Mouse (Mus musculus): Measurements from ENCODE around the gene Mmp7. TPM values are rescaled to one million over a fixed set of nuclear protein-coding genes. Genes with fewer than 3 reads are reported as not detected.

The Mmp7 gene
- total RNA-seq (2021) = not detected
- long read RNA-seq, experiment 1 = 0 reads
- long read RNA-seq, experiment 2 = 0 reads

DNA sequence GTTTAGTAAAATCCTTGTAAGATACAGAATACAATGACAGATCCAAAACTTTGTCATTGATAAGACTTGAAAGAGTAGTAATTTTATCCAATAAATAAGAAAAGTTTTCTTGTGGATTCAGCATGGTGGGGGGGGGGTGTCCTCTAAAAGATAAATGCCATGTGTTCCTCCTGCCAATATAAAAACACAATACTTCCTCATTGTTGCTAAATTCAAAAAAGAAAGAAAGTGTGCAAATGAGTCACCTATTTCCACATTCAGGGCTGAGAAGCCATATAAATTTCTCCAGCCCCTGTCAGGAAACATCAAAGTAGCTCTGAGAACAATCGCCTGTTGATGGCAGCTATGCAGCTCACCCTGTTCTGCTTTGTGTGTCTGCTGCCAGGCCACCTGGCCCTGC, at the start of gene Mmp7:
Gene Mmp7 (plus strand): TSS at position 301 of the 400 bp plus-strand sequence.
- no peak for TF ChIP-seq CTCF (IDR thresholded peaks at IDR 0.05)
- Histone ChIP-seq H3K4me3 (no peak within 1 kb of the TSS), H3K27ac (no peak within 1 kb of the TSS)
- no peak for DNase-seq
- intact Hi-C loops (cut with DNase I) = no loop called here

DNA sequence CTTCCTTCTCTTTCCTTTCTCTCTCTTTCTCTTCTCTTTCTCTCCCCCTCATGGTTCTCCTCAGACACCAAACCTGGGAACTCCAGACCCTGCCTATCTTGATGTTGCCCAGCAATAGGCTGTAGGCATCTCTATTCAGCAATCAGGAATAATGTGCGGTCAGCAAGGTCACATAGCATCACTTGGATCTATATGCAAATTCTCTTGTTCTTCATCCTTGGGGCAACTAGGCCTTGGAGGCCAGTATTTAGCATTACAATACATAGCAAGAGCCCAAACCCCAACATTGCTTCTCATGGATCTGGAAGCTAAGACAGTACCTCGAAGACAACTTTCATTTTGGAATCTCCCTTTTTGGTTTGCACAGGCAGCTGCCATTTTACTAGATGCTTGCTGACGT, 44.0 kb upstream of the Mmp7 start:
- H3K27ac ChIP-seq = no peak overlapping the region
- TF ChIP-seq CTCF (IDR thresholded peaks at IDR 0.05) = no peak
- no peak overlapping the region for H3K4me3 ChIP-seq
- DNase-seq = no peak
- intact Hi-C loops (cut with DNase I) = no loop called here

DNA sequence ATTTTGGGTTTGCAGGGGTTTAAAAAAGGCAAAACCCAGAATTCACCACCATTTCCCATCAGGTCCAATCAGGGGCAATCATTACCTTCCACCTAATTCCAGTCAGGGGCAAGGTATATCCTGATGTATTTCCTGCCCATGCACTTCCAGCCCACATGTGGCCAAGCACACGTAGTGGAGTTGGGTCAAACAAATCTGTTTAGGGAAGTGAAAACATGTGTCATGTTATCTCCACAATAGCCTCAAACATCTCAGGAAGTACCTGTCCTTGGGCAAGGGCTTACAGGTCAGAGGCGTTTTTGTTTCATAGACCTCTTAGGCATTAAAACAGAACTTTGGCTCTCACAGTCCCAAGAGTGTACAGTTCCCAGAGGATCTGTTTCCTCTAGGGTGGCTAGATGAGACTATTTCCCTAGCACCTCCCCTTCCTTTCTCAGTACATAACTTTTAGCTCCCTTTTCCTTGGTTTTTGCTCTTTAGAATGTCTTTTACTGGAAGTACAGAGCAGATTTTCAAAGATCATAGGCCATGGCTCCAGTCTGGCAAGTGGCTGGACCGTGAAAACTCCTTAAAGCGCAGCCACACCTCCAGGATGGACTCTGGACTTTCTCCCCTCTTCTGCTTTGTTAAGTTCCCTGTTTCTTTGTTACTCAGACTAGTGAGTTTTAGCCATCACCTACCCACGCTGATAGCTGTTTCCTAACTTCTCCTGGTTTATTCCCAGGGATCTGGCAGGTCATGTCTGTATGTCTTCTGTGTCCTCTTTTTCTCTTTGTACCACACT, 41.3 kb upstream of the Mmp7 start:
- no peak for TF ChIP-seq CTCF (IDR thresholded peaks at IDR 0.05)
- intact Hi-C loops (cut with DNase I) = no loop called here
- Histone ChIP-seq H3K27ac (no peak overlapping the region), H3K4me3 (no peak overlapping the region)
- no peak for DNase-seq

DNA sequence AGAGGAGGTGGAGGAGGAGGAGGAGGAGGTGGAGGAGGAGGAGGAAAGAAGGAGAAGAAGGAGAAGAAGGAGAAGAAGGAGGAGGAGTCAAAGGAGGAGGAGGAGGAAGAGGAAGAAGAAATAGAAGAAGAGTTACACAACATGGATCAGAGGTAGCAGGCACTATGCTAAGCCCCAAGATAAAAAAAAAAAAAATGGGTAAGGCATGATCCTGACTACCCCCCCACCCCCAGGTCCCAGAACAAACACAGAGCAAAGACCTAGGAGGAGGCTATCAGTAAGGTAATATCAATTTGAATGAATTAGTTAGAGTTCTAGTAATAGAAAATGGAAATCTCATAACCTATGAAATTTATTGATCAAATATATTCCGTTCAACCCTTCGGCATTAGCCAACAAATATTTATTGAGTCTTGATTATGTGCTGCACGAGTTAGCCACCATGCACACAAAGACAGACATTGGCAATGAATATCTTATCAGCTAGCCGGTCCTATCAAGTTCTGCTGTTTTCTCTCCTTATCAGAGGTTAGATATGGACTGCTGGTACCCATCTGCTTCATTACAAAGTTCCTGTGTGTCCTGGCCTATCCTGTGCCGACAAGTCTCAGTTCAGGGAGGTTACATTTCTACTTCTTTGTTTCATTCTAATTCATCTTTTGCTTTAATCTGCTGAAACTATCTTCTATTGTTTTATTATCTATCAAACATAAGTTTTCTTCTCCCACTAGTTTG, 39.4 kb upstream of the Mmp7 start:
- no peak overlapping the region for H3K4me3 ChIP-seq
- H3K27ac ChIP-seq = no peak overlapping the region
- no peak for TF ChIP-seq CTCF (IDR thresholded peaks at IDR 0.05)

DNA sequence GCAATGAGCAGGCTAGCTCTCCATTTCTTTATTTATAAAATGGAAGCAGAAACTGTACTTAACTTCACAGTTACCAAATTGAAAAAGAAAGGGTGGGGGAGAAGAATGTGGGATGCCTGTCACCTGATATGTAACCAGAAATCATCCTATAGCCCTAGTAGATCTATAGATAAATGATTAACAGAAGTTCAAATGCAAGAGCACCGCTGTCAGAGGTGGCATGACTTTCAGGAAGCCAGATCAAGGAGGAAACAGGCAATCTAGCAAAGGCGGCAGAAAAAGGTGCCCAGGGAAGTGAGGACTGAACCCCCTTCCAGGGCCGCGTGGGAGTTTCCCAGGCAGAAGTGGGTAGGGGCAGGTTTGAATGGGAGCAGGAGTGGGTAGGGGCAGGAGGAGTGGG, 33.9 kb upstream of the Mmp7 start:
- no peak for TF ChIP-seq CTCF (IDR thresholded peaks at IDR 0.05)
- intact Hi-C loops (cut with DNase I) = no loop called here
- DNase-seq = no peak
- Histone ChIP-seq H3K4me3 (no peak overlapping the region), H3K27ac (no peak overlapping the region)

More for the DNA sequence above, 39.4 kb upstream of the Mmp7 start:
- intact Hi-C loops (cut with DNase I) = no loop called here
- no peak for DNase-seq

DNA sequence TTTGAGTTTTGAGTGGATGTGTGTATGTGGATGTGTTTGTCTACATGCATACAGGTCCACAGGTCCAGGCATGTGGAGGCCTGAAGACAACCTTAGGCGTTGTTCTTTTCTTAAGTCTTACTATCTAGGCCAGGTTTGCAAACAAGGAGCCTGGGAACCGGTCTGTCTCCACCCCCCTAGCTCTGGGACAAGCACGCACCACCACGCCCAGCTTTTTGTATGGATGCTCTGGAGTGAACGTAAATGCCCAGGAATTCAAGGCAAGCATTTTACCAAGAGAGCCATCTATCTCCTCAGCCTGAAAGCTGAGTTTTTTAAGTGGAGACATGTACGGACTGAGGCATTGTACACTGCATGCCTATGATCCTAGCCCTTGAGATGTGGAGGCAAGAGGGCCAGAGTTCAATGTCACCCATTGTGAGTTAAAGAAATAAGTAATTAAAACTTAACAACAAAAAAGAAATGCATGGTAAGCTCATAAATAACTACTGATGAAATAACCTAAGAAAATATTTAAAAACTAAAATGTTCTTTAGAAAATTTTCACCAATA, 32.3 kb upstream of the Mmp7 start:
- no peak overlapping the region for H3K27ac ChIP-seq
- no peak for TF ChIP-seq CTCF (IDR thresholded peaks at IDR 0.05)
- no peak overlapping the region for H3K4me3 ChIP-seq
- intact Hi-C loops (cut with DNase I) = no loop called here
- DNase-seq = no peak

DNA sequence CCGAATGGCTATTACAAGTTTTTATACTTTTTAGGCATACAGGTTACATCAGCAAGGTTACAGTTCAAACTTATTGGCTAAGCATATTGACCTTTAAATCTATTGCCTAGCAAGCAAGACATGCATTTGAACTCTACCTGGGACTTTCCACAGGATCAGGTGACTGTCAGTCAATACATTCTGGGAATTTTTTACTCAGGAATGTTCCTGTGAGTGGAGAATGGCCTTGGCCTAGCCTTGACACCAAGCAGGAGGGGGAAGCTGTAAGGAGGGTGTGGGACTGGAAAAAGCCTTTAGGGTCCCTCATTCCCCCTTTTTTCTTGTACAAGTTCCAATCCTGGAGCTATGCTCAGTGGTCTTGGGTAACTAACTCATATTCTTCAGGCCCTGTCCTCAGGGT, 30.5 kb upstream of the Mmp7 start:
- no peak for DNase-seq
- no peak overlapping the region for H3K27ac ChIP-seq
- intact Hi-C loops (cut with DNase I) = no loop called here
- TF ChIP-seq CTCF (IDR thresholded peaks at IDR 0.05) = no peak
- no peak overlapping the region for H3K4me3 ChIP-seq

DNA sequence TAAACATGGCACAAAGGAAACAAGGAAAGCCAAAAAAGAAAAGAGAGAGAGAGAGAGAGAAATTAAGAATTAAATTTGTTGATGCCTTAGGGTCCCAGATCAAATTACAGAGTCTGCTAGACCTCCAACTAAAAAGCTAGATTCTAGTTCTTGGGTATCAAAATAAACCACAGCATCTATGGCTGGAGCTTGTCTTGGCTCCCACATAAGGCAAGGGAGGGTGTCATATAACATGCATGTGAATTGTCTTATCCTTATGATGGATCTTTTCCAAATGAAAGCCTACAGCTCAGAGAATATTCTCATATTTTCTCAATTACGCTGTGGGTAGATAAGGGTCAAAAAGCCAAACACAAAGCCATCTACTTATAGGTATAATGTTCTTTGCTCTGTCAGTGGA, 22.2 kb upstream of the Mmp7 start:
- intact Hi-C loops (cut with DNase I) = no loop called here
- TF ChIP-seq CTCF (IDR thresholded peaks at IDR 0.05) = no peak
- DNase-seq = no peak
- H3K27ac ChIP-seq = no peak overlapping the region
- no peak overlapping the region for H3K4me3 ChIP-seq

DNA sequence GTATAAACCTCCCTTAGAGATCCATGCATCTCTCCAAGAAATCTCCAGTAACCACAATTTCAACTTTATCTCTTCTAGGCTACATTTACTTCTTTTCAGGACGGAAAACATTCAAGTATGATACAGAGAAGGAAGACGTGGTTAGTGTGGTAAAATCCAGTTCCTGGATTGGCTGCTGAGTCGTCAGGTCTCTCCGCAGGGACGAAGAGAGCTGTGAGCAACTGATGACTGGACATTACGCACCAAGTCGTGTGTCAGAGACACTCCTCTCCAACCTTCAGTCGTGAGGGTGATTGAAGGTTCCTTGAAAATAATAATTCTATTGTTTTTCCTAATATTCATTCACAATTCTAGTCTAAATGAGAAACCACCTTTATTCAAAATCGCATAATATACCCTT, 18.9 kb upstream of the Mmp7 start:
- intact Hi-C loops (cut with DNase I) = no loop called here
- TF ChIP-seq CTCF (IDR thresholded peaks at IDR 0.05) = no peak

DNA sequence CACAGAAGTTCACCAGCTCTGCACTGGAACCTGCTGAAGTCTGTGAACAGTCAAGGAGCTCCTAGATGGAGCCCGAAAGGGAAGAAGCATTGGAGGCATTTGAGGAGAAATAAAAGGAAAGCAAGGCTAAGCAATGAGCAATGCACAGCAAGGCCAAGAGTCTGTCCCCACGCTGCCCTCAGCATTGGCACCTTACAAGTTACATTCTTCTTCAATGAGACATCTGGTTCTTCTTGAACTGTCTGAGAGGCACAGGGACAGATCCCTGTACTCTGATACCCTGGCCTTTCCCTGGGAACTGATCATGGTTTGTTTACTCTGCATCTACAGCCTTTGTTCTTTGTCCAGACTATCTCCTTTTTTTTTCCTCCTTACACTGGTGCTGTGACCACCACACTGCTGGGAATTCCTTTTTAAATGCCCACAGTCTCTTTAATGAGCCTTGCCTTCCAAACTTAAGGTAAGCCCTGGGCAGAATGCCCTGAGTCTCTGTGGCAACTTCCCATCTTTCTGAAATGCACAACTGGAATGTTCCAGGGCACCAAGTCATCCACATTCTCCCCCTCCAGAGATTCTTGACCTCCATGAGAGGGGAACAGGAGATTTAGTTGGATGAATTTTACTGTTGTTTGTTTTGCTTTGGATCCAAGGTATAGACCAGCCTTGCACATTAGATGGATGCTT, 13.6 kb upstream of the Mmp7 start:
- H3K27ac ChIP-seq = peak overlapping the region; percentile 72
- intact Hi-C loops (cut with DNase I) = no loop called here
- H3K4me3 ChIP-seq = no peak overlapping the region
- no peak for TF ChIP-seq CTCF (IDR thresholded peaks at IDR 0.05)
- peak; percentile 18 for DNase-seq

More for the DNA sequence above, 18.9 kb upstream of the Mmp7 start:
- Histone ChIP-seq H3K4me3 (no peak overlapping the region), H3K27ac (no peak overlapping the region)
- no peak for DNase-seq

DNA sequence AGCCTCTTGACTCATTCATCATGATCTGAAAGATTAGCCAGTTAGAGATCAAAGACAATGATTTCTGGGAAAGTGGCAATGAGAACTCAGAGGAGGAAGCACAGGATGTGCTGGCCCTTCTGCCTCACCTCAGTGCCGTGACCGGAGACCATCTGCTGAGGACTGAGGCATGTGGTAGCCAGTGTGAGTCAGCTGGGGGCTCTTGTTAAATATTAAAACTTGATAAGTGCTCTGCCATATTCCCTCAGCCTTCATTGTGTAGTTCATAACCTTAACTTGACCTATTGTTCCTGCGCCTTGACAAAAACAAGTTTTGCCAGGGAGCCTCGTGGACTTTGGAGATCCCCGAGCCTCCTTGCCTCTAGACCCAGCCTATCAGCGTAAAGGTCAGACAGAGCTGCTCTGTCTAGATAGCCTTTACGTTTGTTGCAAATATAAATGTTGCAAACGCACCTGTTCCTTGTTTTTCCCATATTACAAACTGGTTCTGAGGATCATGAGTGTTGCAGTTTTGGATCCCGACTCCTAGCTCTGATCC, 9.7 kb upstream of the Mmp7 start:
- H3K4me3 ChIP-seq = no peak overlapping the region
- no peak for TF ChIP-seq CTCF (IDR thresholded peaks at IDR 0.05)
- no peak for DNase-seq
- intact Hi-C loops (cut with DNase I) = no loop called here
- H3K27ac ChIP-seq = no peak overlapping the region

DNA sequence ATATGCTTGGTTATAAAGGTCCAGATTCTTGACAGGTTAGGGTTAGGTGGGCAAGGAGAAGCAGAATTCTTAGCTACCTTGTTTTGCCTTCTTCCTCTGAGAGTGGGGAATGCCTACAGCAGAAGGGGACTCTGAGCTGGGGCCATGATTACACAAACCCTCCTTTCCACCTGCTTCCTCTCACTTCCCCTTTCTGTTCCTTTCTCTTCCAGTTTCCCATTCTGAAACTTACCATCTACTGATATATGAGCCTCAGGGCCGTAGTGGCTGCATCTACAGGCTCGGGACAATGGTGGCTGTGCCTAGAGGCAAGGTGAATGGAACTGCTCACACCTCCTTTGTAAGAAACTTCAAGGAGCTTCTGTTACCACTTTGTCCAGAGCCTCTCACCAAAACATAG, 5.9 kb upstream of the Mmp7 start:
- intact Hi-C loops (cut with DNase I) = no loop called here
- no peak for TF ChIP-seq CTCF (IDR thresholded peaks at IDR 0.05)
- no peak for DNase-seq
- Histone ChIP-seq H3K27ac (no peak overlapping the region), H3K4me3 (no peak overlapping the region)

Data from gastrocnemius, adult 2 months (tissue).